In the genomic region with DNA sequence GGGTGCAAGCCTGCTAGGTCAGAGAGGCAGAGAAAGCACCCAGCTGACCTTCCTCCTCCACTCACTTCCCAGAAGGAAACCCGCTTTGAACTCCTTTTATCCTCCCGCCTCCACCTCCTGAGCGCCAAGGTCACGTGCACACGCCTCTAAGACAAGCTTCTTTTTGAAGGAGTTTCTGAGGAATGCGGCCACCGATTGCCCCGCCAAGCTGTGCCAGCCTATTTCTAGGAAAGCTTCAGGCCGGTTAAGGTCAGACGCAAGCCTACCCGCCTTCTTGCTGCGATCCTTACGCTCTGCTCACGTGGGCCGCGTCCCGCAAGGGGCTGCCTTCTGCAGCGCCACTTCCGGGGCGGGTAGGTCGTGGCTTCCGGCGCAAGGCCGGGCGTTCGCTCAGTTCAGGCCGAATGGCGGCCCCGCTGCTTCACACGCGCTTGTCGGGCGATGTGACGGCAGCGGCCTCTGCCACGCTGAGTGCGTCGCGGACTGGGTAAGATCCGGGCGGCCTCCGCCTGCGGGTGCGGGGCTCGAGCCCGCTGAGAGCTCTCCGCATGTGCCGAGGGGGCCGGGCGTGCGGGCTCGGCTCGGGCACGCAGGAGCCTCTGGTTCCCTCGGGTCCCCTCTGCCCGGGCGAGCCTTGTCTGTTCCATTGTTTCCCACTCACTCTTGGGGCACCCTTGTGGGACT, we compare ENCODE assay signal across 8 mouse cellular contexts. TPM values are rescaled to one million over a fixed set of nuclear protein-coding genes. Genes with fewer than 3 reads are reported as not detected.
DNase-seq lines count a peak whose midpoint lies in the region; ATAC-seq lines count a peak whose summit lies in the region.

A gene (plus strand): TSS at position 356 of the 684 bp plus-strand sequence.

- peak within 1 kb of the TSS; percentile 76 for H3K27ac ChIP-seq in intestine, embryonic 14.5 days (ENCODE audit: low read depth)

- H3K36me3 ChIP-seq in intestine, embryonic 14.5 days (ENCODE audit: control insufficient read depth, insufficient read depth, low read length) = peaks cover 22% of the 10 kb centered on the region

- ATAC-seq in intestine, embryonic 14.5 days (replicated peaks; ENCODE audit: low FRiP score, low TSS enrichment, low read depth) = peak; percentile 98

- H3K27me3 ChIP-seq in intestine, embryonic 14.5 days (replicated peaks; ENCODE audit: control insufficient read depth, insufficient read depth, low read length) = no peaks in the 10 kb centered on the region

- H3K9ac ChIP-seq in intestine, embryonic 14.5 days (ENCODE audit: low read length) = peak within 1 kb of the TSS; percentile 90

- peak within 1 kb of the TSS; percentile 84 for H3K4me3 ChIP-seq in intestine, embryonic 14.5 days (ENCODE audit: low read depth, low read length)

- intact Hi-C loops in left cerebral cortex, postnatal 14 days (cut with DNase I) = loop anchor here (5.0 kb wide), 1 partner anchor 108 kb away; a partner anchor contains a TSS

- H3K9me3 ChIP-seq in intestine, embryonic 14.5 days (ENCODE audit: control insufficient read depth, low read length) = peaks cover 8% of the 10 kb centered on the region; the same call in 1 of the 2 replicates

- WGBS in intestine, embryonic 14.5 days = under 1% methylated on average over 57 of the region's 57 CpGs

- H3K4me1 ChIP-seq in intestine, embryonic 14.5 days (replicated peaks; ENCODE audit: control insufficient read depth, insufficient read depth, low read length) = peaks cover 12% of the 10 kb centered on the region

- DNase-seq in adrenal gland, adult 18-20 months (ENCODE audit: low spot score in 2 of 2) = peak; percentile 87 to 88
- peak; percentile 95 for DNase-seq in embryo, embryonic 11 days
- DNase-seq in gastrocnemius, postnatal 25 days = peak; percentile 88
- peak; percentile 86 for DNase-seq in intestine, embryonic 14.5 days (ENCODE audit: low spot score)
- peak; percentile 91 to 92 for DNase-seq in left cerebral cortex, postnatal 14 days (ENCODE audit: low spot score in 2 of 2)
- peak; percentile 91 for DNase-seq in mesoderm, embryonic 11.5 days (ENCODE audit: low read depth, low spot score)
- peak; percentile 88 to 89 for DNase-seq in right cerebral cortex, postnatal 36 days (ENCODE audit: low spot score in 2 of 2)
- peak; percentile 89 for DNase-seq in yolk sac, embryonic 10.5 days (ENCODE audit: low spot score)

- peak within 1 kb of the TSS; percentile 86 for H3K4me2 ChIP-seq in intestine, embryonic 14.5 days (ENCODE audit: low read length)

RNA-seq across cellular contexts. Expression of the gene that starts here (rescaled TPM):
- total RNA-seq in adrenal gland, adult 18-20 months (2021) = 10 to 100 TPM; 45.5 to 61.1 TPM
- total RNA-seq in gastrocnemius, postnatal 25 days (2021) = 10 to 100 TPM; 29.9 to 30.2 TPM
- polyA plus RNA-seq in intestine, embryonic 14.5 days (2014; fragmentation: Nextera tagmentation; extraction: Ambion mirVana) = 54.4 and 59.1 TPM in 2 replicates
- 10 to 100 TPM; 41.7 to 44.2 TPM for total RNA-seq in left cerebral cortex, postnatal 14 days (2021)

Comparison
In these comparisons a context has a peak if more than half of its experiments do, and no peak if none do; other contexts are left out.
1. Peak in every context shown above with its lines: DNase-seq, ATAC-seq, H3K4me3 ChIP-seq and H3K27ac ChIP-seq.